Mouse (Mus musculus) gastrocnemius, postnatal 14 days (tissue): ENCODE measurements around the gene Npas2. TPM values are rescaled to one million over a fixed set of nuclear protein-coding genes. Genes with fewer than 3 reads are reported as not detected.

Source experiments
- DNase-seq: peaks from one replicate; pipeline ENCODE4 v3.0.0; 2021; ENCODE audit warnings: mixed read lengths
- intact Hi-C: fragments of 180-260 bp; cut with DNase I; formaldehyde crosslinking; loops from one replicate; pipeline ENCODE4 v1.15.1; 2025; ENCODE audit warnings: low total_unique reads
- total RNA-seq, 2 experiments: library from RNA; stranded (reverse); gene quantifications; 2 replicates each; pipeline ENCODE4 v1.2.3; 2021

Npas2 gene
- total RNA-seq, 2 experiments from 2014 or later, result 3.2 TPM

DNA sequence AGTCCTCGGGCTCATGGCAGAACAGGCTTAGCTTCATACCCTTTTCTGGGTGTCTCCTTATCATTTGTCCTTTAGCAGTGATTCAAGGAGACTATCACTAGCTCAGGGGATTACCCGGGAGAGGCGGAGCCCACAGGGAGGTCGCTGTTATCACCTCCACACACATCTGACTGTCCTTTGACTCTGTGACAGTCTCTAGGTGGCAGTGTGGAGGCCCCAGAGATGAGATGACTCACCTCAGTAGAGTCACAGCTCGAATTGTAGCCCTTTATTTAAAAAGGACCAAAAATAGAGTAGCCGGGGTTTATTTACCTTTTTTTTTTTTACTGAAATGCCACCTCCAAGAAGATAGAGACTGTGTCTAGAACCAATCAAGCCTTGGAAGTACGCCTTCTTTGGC is 13.4 kb downstream of the Npas2 start:
- intact Hi-C loops, result loop anchor here (10.0 kb wide), 2 partner anchors 192 to 318 kb away; no protein-coding TSS in a partner anchor
- no peak for DNase-seq

DNA sequence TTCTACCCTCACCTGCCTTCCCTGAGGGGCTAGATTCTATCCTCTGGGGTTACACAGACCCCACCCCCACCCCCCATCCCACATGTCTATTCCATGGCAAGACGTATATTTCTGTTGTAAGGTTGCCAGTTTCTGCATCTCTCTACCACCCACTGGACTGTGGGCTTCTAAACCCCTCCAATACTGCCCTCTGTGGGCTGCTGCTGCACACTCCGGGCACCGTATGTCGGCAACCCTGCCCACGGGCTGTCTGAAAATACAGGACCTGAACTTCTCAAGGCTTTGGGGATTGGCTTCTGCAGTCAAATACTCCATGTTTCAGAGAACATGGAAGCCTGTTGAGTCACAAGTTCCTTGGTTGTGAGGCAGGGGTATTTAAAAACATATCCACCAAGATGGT is 17.4 kb downstream of the Npas2 start:
- DNase-seq, result no peak
- intact Hi-C loops, result loop anchor here (10.0 kb wide), 1 partner anchor 124 kb away; no protein-coding TSS in a partner anchor

DNA sequence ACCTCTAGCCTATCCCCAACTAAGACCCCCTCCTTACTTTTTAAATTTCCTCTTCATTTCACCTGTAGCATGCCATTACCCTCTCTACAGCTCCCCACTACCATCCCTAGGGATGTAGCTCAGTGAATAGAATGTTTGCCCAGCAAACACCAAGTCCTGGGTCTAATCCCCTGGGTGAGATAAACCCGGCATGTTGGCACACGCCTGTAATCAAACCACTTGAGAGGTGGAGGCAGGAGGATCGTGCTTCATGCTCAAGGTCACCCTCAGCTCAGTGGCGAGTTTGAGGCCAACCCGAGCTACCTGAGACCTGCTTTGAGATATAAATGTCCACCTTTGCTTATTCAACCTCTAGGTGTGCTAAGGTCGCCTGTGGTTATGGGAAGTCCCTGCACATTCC is 19.5 kb downstream of the Npas2 start:
- no peak for DNase-seq
- intact Hi-C loops, result loop anchor here (10.0 kb wide), 1 partner anchor 122 kb away; no protein-coding TSS in a partner anchor

DNA sequence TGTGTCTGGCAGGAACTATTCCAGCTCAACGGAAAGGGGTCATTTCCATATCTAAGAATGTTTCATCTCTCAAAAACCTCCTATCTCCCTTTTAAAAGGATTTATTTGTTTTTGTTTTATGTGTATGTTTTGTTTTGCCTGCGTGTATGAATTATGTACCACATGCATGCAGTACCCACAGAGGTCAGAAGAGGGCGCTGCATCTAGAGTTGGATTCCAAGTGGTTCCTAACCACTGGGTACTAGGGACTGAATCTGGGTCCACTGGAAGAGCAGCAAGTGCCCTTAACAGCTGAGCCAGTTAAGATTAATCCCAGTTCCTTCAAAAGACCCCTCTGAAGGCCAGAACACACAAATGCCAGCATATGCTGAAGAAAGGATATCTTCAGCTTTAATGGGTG is 24.1 kb downstream of the Npas2 start:
- no peak for DNase-seq
- intact Hi-C loops, result loop anchor here (10.0 kb wide), 1 partner anchor 117 kb away; no protein-coding TSS in a partner anchor

DNA sequence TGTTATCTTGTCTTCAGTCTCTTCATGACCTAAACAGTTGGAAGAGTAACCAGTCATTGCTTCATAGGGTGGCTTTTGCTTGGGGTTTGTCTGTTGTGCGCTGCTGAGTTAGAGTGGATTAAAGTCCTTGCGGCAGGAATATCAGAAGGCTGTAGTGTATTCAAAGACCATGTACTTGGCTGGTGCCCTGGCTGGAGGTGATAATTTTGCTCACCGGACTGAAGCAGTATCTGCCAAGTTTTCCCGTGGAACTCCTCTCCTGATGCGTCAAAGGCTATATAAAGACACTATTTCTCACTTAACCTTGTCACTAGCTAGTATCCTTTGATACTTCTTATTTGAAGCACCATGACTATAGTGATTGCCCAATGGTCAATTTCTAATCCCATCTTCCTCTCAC is 34.9 kb downstream of the Npas2 start:
- intact Hi-C loops, result no loop called here
- no peak for DNase-seq

DNA sequence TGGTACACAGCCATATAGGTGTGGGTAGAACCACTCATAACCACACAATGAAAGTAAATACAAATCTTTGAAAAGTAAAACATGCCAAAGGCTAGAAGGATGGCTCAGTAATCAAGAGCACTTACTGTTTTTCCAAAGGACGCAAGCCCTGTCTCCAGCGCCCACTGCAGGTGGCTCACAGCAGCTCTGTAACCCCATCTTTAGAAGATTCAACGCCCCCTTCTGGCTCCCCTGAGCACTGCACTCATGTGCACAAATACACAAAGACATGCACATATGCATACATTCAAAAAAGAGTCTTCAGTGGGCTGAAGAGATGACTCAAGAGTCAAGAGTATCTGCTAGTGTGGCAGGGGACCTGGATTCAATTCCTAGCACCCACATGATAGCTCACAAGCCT is 36.5 kb downstream of the Npas2 start:
- intact Hi-C loops, result no loop called here
- DNase-seq, result no peak

DNA sequence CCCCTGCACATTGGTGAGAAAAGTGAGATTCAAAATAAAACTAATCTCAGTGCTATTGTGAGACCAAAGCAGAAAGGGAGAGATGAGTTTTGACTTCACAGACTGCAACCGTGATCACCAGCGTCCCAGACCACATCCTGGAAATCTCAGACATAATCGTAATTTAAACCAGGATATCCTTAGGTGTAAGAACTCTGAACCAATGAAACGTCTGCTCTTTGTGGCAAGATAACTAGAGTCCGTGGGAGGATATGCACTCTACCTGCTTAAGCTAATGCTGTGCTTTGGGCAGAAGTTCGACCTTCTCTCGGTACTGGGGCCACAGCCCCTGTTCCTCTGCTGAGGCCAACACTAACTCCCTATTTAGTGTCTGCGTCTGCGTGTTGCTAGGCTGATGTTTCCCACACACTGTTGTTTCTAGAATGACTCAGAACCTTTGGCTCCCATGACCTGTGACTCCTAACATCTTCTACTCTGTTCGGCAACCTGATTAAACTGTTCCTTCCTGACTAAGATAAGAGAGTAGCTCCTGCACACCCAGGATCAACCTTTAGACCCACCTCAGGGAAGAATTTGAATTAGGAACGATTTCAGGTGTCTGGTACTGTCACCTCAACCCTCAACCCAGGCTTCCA is 41.4 kb downstream of the Npas2 start:
- no peak for DNase-seq
- intact Hi-C loops, result no loop called here

DNA sequence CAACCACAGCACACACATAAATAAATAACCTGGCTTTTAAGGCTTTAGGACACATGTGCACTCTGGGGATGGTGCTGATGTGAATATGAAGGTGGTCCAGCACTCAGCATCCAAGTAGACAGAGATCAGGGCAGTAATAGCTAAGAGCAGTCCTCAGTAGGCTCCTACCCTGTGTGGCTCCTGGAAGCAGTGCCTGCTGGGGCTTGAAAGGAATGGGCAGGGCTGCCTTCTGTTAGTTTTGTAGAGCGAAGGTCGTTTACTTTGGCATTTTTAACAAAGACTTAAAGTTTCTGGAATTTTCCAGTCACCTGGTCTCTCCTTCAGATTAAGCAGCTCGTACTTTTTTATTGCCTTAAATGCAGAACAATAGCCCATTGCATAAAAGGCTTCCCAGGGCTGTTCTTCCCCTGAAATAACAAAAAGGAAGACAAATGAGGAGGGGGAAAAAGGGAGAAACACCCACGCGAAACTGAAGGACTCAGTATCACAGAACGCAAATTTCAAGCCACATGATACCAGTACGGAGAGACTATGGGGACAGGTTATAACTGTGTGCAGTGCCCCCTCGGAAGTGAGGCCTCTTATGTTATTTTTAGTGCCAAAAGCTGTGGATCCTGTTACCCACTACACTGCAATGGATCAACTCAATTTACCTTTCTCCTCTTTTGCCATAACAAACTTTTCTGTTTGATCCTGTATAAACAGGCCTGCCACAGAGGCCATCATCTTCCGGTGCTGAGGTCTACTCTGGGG is 44.1 kb downstream of the Npas2 start:
- intact Hi-C loops, result no loop called here
- no peak for DNase-seq

DNA sequence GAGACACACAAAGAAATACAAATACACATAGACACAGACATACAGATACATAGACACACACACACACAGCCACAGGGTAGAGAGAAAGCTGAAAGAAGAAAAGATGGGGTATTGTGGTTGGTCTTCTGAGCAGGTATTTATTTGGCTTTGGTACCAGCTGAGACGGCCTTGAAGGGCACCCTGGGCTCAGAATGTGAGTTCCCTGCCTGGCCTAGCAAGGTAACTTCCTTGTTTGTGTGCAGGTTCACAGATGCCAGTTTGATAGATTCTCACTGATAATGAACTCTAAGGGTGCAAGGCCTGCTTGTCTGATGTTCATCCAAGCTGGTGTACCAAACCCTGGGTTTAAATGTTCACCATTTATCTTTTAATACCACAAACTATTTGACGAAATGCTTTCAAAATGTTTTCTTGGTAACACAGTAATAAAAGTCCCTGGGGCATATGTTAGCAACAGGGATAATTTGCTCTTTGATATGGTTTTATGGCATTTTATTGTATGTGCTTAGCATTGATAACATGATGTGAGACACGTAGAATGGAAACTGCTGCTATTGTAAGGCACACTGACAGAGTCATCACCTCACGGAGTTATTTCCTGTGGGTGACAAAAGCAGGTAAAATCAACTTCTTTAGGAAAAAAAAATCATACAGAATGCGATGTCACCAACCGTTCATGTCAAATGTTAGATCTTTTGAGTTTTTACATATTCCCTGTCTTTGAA is 47.5 kb downstream of the Npas2 start:
- intact Hi-C loops, result no loop called here

DNA sequence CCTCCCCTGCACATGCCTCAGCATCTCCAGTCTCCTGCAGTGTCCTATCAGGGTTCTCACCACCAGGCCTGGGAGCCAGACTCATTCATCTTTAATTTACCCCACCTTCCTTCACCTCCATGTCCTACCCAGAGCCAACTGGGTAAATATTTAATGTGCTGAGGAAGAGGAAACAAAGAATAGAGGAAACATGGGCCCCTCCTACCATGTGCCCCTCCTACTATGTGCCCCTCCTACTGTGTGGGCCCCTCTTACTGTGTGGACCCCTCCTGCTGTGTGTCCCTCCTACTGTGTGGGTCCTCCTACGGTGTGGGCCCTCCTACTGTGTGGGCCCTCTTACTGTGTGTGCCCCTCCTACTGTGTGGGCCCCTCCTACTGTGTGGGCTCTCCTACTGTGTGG is 51.2 kb downstream of the Npas2 start:
- intact Hi-C loops, result no loop called here
- DNase-seq, result no peak

More for the DNA sequence above, 47.5 kb downstream of the Npas2 start:
- no peak for DNase-seq

DNA sequence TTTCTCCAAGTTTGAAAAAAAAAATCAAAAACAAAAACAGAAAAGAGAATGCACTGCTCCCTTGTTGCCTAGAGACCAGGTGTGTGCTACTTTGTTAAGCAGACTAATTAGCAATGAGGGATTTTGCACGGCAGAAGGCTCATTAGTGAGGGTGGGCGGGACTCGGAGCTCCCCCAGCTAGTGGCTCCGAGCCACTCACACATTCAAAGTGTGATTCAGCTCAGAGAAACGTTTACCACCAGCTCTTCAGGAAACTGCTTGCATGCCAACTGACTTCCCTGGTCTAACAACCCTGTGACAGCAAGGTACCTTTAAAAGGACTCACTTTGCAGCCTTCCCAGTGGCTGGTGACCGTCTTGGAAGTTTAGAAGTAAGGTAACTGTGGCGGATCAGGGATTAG is 58.1 kb downstream of the Npas2 start:
- no peak for DNase-seq
- intact Hi-C loops, result loop anchor here (10.0 kb wide), 1 partner anchor 247 kb away; no protein-coding TSS in a partner anchor

DNA sequence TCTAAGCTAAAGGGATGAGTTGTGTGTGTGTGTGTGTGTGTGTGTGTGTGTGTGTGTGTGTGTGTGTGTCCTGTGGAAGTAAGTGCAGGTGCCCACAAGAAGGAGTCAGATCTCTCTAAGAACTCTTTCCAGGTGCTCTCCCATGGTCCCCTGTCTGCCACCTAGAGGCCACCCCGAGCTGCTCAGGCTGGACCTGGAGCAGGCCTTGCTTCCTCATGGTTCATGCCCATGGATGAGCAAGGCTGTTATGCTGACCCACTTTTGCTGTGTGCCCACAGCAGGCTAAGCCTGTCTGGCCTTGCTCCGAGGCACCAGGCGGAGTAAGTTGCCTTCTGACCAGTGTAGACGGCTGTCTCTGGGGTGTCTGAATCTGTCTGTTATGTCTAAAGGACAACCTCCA is 60.2 kb downstream of the Npas2 start:
- intact Hi-C loops, result loop anchor here (10.0 kb wide), 1 partner anchor 249 kb away; no protein-coding TSS in a partner anchor
- DNase-seq, result peak; percentile 36

DNA sequence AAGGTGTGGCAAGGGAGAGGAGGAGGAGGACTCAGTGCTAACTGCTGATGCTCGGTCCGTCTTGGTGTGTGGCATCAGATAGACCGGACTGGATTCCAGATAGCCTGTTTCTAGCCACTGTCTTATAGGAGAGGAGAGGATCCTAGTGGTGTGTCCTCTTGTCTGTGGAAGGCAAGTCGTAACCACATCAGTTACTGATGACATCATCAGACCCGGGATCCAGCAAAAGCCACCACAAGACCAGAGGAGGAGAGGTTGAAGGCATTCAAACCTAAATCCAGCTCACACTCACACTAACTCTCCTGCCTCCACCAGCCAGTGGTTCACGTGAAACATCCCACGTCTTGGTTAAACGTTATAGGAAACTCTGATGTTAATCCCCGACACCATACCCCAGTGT is 62.5 kb downstream of the Npas2 start:
- DNase-seq, result no peak
- intact Hi-C loops, result loop anchor here (10.0 kb wide), 1 partner anchor 251 kb away; no protein-coding TSS in a partner anchor

DNA sequence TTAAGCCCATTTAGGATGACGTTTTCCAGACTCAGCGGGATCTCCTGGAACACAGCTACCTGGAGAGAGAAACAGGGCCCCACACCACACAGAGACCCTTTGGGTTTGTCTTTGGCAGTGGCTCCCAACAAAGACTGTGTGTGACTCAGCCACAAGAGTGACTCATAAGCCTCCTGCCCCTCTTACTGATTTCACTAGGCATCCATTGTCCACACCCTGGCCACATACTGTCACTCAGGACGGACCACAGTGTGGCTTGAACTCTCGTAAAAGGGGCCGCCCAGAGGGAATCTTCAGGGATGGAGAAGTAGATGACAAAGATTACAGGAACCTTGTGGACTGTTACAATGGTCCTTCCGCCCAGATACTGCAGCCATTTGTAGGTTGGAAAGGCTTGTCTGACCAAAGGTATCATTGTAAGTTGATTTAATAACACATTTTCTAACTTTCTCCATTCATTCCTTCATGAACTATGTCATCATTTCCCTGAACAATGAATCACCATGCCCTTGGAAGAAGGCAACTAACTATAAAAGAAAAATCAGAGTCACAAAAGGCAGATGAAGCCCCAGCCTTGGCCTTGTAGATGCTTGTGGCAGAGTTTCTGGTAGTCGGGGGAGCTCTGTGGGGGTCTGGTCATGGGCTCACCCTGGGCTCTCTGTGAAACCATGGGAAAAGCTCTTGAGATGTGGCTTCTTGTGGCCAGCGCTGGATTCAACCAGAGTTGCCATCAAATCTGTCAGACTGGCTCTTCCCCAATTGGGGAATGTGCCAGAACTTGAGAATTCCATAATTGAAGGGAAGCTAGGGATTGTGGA is 63.2 kb downstream of the Npas2 start:
- peak; percentile 41 for DNase-seq
- intact Hi-C loops, result loop anchor here (10.0 kb wide), 1 partner anchor 252 kb away; no protein-coding TSS in a partner anchor

DNA sequence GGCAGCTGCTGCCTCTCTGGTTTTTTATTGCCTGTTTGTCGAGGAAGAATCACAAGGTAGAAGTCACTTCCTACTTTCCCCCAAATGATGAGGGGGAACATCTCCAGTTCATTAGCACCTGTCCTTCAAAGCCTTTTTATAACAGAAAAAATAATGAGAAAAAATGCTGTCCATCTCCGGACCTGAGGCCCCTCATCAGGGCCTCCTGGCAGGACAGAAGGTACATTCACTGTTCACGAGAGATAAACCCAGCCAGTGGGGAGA is 63.7 kb downstream of the Npas2 start:
- DNase-seq, result no peak
- intact Hi-C loops, result loop anchor here (10.0 kb wide), 1 partner anchor 252 kb away; no protein-coding TSS in a partner anchor

DNA sequence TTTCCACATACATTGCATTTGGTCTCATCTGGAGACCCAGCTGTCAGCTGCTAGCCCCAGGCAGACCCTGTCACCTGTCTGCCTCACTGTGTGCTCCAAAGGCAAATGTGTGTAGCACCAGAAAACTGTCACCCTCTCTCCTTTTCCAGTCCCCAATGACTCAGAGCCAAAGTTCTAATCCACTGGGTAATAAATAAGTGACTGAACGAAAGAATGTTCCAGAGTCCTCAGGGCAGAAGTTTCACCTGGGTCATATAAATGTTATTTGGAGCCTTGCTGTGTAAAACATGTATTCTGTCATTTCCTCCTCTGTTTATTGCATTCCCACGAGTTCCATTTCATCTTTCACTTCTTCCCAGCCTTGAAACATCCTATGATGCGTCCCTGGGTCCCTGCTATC is 66.1 kb downstream of the Npas2 start:
- intact Hi-C loops, result loop anchor here (10.0 kb wide), 1 partner anchor 255 kb away; no protein-coding TSS in a partner anchor
- no peak for DNase-seq

DNA sequence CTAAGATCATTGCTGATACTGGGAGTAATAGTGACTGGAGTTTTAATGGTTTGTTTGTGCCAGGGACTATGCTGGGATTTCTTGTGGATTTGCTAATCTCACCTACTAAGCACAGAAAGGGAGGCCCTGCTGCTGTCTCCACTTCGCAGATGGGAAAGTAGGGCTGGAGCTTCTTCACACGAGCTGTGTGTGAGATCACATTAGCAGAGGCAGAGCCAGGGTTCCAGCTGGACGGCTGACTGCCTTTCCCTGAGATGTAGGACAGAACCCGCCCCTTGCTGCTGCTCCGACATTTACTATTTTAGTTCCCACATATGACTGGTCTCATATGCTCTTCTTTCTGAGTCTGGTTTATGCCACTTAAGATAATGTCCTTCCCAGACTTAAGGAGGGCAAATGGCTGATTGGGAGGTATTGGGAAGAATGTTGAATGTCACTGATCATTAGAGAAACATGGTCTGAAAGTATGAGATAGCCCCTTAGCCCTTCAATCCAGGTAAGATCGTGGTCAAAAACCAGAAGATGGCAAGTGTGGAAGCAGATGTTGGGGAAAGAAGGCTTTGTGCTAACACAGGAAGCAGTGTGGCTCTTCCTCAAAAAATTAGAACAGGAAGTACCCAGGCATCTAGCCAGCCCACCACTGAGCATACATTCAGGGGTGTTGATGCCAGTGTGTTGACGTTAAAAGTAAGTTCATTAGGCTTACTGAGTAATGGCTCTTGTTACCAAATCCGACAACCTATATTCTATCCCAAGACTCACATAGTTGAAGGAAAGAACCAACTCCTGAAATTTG is 66.8 kb downstream of the Npas2 start:
- intact Hi-C loops, result no loop called here
- no peak for DNase-seq

DNA sequence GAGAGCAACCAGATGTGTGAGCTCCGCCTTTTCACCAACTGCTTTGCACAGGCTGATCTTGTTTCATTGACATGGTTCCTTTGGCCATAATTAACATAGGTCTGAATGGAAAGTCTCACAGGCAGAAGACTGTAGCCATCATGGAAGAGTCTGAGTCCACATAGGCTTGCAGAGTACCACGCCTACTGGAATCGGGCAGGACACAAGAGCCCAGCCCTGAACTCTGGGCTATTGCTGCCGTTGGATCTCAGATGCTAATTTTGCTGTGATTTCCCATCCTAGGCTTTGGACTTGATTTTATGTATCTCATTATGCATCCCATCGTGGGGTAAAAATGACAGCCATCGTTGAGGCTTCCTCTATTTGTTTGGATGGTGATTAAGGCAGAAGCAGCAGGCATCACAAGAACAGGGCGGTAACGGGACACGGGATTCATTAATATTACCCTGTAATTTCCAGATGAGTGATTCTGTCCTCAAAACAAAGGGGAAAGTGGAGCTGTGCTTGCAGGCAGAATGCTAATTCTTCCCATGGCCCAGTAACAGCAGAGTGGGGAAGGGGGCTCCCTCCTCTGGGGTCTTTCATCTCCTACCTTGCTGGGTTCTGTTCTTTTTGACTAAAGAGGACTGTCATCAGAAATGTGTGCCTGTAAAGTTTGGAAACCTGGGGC is 73.4 kb downstream of the Npas2 start:
- intact Hi-C loops, result no loop called here
- DNase-seq, result no peak
